21 mouse cellular contexts compared by ENCODE assay signal in genomic region chr2:77826133-77826828, GRCm38 (mm10). TPM values are rescaled to one million over a fixed set of nuclear protein-coding genes. Genes with fewer than 3 reads are reported as not detected.
A peak's percentile ranks its signal among the peaks of the same experiment; 100 is the strongest.
DNase-seq lines count a peak whose midpoint lies in the region; ATAC-seq lines count a peak whose summit lies in the region.
"Had no signal": no experiment of that assay in that cellular context is flagged by ENCODE, and none has a peak within 500 bp of the region (broad histone marks: within the 10 kb centered on the region; RNA-seq: fewer than 3 reads in every experiment).

No protein-coding gene starts in this region.

- H3K9ac ChIP-seq in heart, embryonic 13.5 days, result no peak overlapping the region
- H3K9ac ChIP-seq: embryonic facial prominence, embryonic 15.5 days; hindbrain, embryonic 15.5 days; liver, postnatal 0 days had no signal

- ATAC-seq in heart, embryonic 13.5 days (ENCODE audit: extremely low read depth, insufficient number of reproducible peaks, low FRiP score, low TSS enrichment), result no peak
- ATAC-seq: forebrain, embryonic 14.5 days; liver, postnatal 0 days; midbrain, embryonic 16.5 days had no signal

- intact Hi-C loops in heart, postnatal 25 days (cut with DNase I), result no loop called here
- intact Hi-C loops in heart, postnatal 36 days (cut with DNase I), result no loop called here

- H3K27me3 ChIP-seq in heart, embryonic 13.5 days (replicated peaks), result no peaks in the 10 kb centered on the region
- H3K27me3 ChIP-seq in midbrain, embryonic 10.5 days (ENCODE audit: low read depth, poor library complexity, severe bottlenecking), result no peaks in the 10 kb centered on the region
- H3K27me3 ChIP-seq: embryonic facial prominence, embryonic 15.5 days; hindbrain, embryonic 15.5 days had no signal

- H3K27ac ChIP-seq in heart, embryonic 13.5 days (replicated peaks), result no peak overlapping the region
- H3K27ac ChIP-seq in midbrain, embryonic 10.5 days (replicated peaks), result no peak overlapping the region
- H3K27ac ChIP-seq: embryonic facial prominence, embryonic 15.5 days; hindbrain, embryonic 15.5 days; kidney, postnatal 0 days had no signal

- peak overlapping the region; percentile 42 for H3K4me2 ChIP-seq in heart, embryonic 13.5 days
- H3K4me2 ChIP-seq: embryonic facial prominence, embryonic 15.5 days; hindbrain, embryonic 15.5 days had no signal

- H3K4me1 ChIP-seq in heart, embryonic 13.5 days, result peaks cover 9% of the 10 kb centered on the region
- H3K4me1 ChIP-seq in midbrain, embryonic 10.5 days, result 0 out of 2 replicates have a peak, but pooled peaks cover 5% of the 10 kb centered on the region
- H3K4me1 ChIP-seq: embryonic facial prominence, embryonic 15.5 days; hindbrain, embryonic 15.5 days had no signal

- H3K9me3 ChIP-seq in heart, embryonic 13.5 days, result 0 out of 2 replicates have a peak, but pooled peaks cover 6% of the 10 kb centered on the region
- H3K9me3 ChIP-seq in midbrain, embryonic 10.5 days (replicated peaks), result no peaks in the 10 kb centered on the region
- H3K9me3 ChIP-seq: embryonic facial prominence, embryonic 15.5 days; hindbrain, embryonic 15.5 days had no signal

- 28% methylated on average over 7 of the region's 7 CpGs for WGBS in heart, embryonic 13.5 days
- 55% methylated on average over 7 of the region's 7 CpGs for WGBS in midbrain, embryonic 10.5 days

- DNase-seq in heart, adult 11 months, result peak; percentile 87
- DNase-seq in heart, postnatal 25 days (ENCODE audit: low spot score), result no peak
- DNase-seq in ZHBTc4 (ENCODE audit: low read depth, low spot score), result peak; percentile 15
- DNase-seq in heart, postnatal 36 days, result peak; percentile 11 to 15
- no peak for DNase-seq in cerebellum, postnatal 25 days
- no peak for DNase-seq in midbrain, embryonic 10.5 days (ENCODE audit: low spot score)
- no peak for DNase-seq in layer of hippocampus, adult 11-12 months (ENCODE audit: low spot score)
- DNase-seq: adrenal gland, postnatal 14 days; cerebellum, adult 2 months; gastrocnemius, postnatal 10 days; kidney, adult 2 months; liver, postnatal 0 days; lung, postnatal 4 days; right cerebral cortex, postnatal 4 days; thymus, postnatal 14 days had no signal

- peak overlapping the region; percentile 8; the same call in 1 of the 2 replicates for H3K4me3 ChIP-seq in heart, embryonic 13.5 days
- H3K4me3 ChIP-seq in midbrain, embryonic 10.5 days, result no peak overlapping the region
- H3K4me3 ChIP-seq: embryonic facial prominence, embryonic 15.5 days; hindbrain, embryonic 15.5 days had no signal

- no peaks in the 10 kb centered on the region for H3K36me3 ChIP-seq in heart, embryonic 13.5 days
- H3K36me3 ChIP-seq in midbrain, embryonic 10.5 days, result no peaks in the 10 kb centered on the region
- H3K36me3 ChIP-seq: embryonic facial prominence, embryonic 15.5 days; hindbrain, embryonic 15.5 days had no signal

RNA-seq across cellular contexts. Expression of gene Zfp385b, which starts 6.8 kb away (rescaled TPM):
- total RNA-seq in heart, postnatal 25 days (2021), result 10 to 100 TPM in 1 of 2 experiments, 1 to 10 TPM in 1; 10.0 to 11.5 TPM
- polyA plus RNA-seq in heart, embryonic 13.5 days (2015; fragmentation: Nextera tagmentation; extraction: Ambion mirVana), result 3.3 and 3.7 TPM in 2 replicates
- total RNA-seq in heart, postnatal 36 days (2021), result 1 to 10 TPM; 8.7 to 9.7 TPM
- 1.5 and 1.6 TPM in 2 replicates for polyA plus RNA-seq in midbrain, embryonic 10.5 days (2016; fragmentation: Nextera tagmentation; extraction: Ambion mirVana)

Comparison
In these comparisons a context has a peak if more than half of its experiments do, and no peak if none do; other contexts are left out.
1. DNase-seq: peak in heart, adult 11 months (single experiment), ZHBTc4 (single experiment) and heart, postnatal 36 days (2 of 2); none in heart, postnatal 25 days (single experiment), cerebellum, postnatal 25 days (0 of 2), midbrain, embryonic 10.5 days (single experiment) and layer of hippocampus, adult 11-12 months (single experiment).